Mouse (Mus musculus) intestine, embryonic 14.5 days (tissue): ENCODE results near the gene Rassf1. TPM values are rescaled to one million over a fixed set of nuclear protein-coding genes. Genes with fewer than 3 reads are reported as not detected.
"Not testable (repeated sequence)": the region's sequence is repeated elsewhere in the genome, so short reads cannot be mapped to it uniquely, and the experiment has no call there.

Experiments used
- ATAC-seq: fragments of 200-750 bp; cut with Nextera tagmentation; replicated peaks from 2 replicates; pipeline ENCODE4 v1.8.0; 2017; ENCODE audit warnings: low read depth, moderate number of reproducible peaks, moderate TSS enrichment, moderate library complexity; ENCODE audit not compliant: low FRiP score, low TSS enrichment
- DNase-seq: peaks from one replicate; pipeline ENCODE4 v3.0.0-alpha.2; 2018; ENCODE audit warnings: low spot score
- H3K27ac ChIP-seq: fragments of 300-500 bp; sonication (generic); 2 replicates; pipeline ENCODE4 v1.5.1; 2014; ENCODE audit warnings: low read depth, mild to moderate bottlenecking, control low read depth
- H3K27me3 ChIP-seq: fragments of 300-500 bp; sonication (generic); replicated peaks from 2 replicates; pipeline ENCODE4 v1.6.1; 2014; ENCODE audit warnings: low read length, control low read depth; ENCODE audit not compliant: control insufficient read depth, insufficient read depth
- H3K36me3 ChIP-seq: fragments of 300-500 bp; sonication (generic); 2 replicates; pipeline ENCODE4 v1.6.1; 2014; ENCODE audit warnings: low read length, control low read depth; ENCODE audit not compliant: control insufficient read depth, insufficient read depth
- H3K4me1 ChIP-seq: fragments of 300-500 bp; sonication (generic); replicated peaks from 2 replicates; pipeline ENCODE4 v1.6.1; 2014; ENCODE audit warnings: low read length, control low read depth, mixed read lengths; ENCODE audit not compliant: control insufficient read depth, insufficient read depth
- H3K4me2 ChIP-seq: fragments of 300-500 bp; sonication (generic); 2 replicates; pipeline ENCODE4 v1.6.1; 2014; ENCODE audit warnings: low read length
- H3K4me3 ChIP-seq: fragments of 300-500 bp; sonication (generic); 2 replicates; pipeline ENCODE4 v1.5.1; 2014; ENCODE audit warnings: low read depth, low read length, control low read depth, mixed read lengths
- H3K9ac ChIP-seq: fragments of 300-500 bp; sonication (generic); 2 replicates; pipeline ENCODE4 v1.6.1; 2014; ENCODE audit warnings: mild to moderate bottlenecking, low read length
- H3K9me3 ChIP-seq: fragments of 300-500 bp; sonication (generic); 2 replicates; pipeline ENCODE4 v1.6.1; 2016; ENCODE audit warnings: low read length, control low read depth; ENCODE audit not compliant: control insufficient read depth
- WGBS: fragments of 180-500 bp; shearing (Covaris S2); extraction: QIAGEN DNeasy Blood & Tissue Kit; methylation state at CpG from one replicate; pipeline ENCODE4 v1.1.7; 2014; 5-methylcytosine and 5-hydroxymethylcytosine counted together
- polyA plus RNA-seq: library from polyadenylated mRNA; unstranded; fragments of >200 nt; fragmentation: Nextera tagmentation; extraction: Ambion mirVana; gene quantifications from 2 replicates; pipeline ENCODE4 v1.2.1, GENCODE M21; 2014

Gene Rassf1
- polyA plus RNA-seq, 1 experiment from 2014 or later = 54.4 TPM

GRCm38 (mm10) chr9:107555701-107556100 lies 4.3 kb downstream of the Rassf1 start:
- no peak for DNase-seq
- H3K36me3 ChIP-seq = peaks cover 41% of the 10 kb centered on the region
- peak overlapping the region; percentile 66 for H3K9ac ChIP-seq
- H3K4me2 ChIP-seq = peak overlapping the region; percentile 83
- H3K4me3 ChIP-seq = peak overlapping the region; percentile 57
- 34% methylated on average over 2 of the region's 2 CpGs for WGBS
- peak overlapping the region; percentile 95; the same call in 1 of the 2 replicates for H3K27ac ChIP-seq
- no peaks in the 10 kb centered on the region for H3K27me3 ChIP-seq
- ATAC-seq = no peak
- H3K4me1 ChIP-seq = peaks cover 40% of the 10 kb centered on the region
- H3K9me3 ChIP-seq = no peaks in the 10 kb centered on the region

GRCm38 (mm10) chr9:107556346-107556745 lies 5.0 kb downstream of the Rassf1 start:
- Histone ChIP-seq H3K4me1 (peaks cover 34% of the 10 kb centered on the region), H3K4me3 (peak overlapping the region; percentile 57; the same call in 1 of the 2 replicates), H3K27me3 (no peaks in the 10 kb centered on the region), H3K9ac (peak overlapping the region; percentile 30; the same call in 1 of the 2 replicates), H3K9me3 (no peaks in the 10 kb centered on the region), H3K4me2 (peak overlapping the region; percentile 83), H3K36me3 (peaks cover 48% of the 10 kb centered on the region), H3K27ac (no peak overlapping the region)
- 68% methylated on average over 3 of the region's 3 CpGs for WGBS
- ATAC-seq = no peak
- no peak for DNase-seq

DNA sequence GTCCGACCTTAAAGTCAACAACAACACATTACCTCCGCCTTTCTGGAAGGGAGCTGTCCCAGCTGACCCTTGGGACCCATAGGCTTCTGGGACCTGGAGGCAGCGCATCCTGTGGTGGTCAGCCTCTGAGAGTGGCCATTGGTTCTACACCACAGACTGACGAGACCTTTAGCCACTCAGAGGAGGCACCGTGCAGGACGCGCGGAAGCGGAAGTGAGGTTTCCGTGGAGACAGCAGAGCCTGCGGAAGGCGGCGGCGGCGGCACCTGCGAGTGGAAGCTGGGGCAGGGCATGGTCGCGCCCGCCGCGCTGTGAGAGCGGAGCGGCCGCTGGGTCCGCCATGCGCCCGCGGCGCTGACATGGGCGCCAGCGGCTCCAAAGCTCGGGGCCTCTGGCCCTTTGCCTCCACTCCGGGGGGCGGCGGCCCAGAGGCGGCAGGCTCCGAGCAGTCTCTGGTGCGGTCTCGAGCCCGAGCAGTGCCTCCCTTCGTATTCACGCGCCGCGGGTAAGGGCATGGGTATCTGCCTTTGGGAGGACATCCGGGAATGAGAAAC lies 11.8 kb downstream of the Rassf1 start, which contains the start of gene Tusc2:
Tusc2 (plus strand) TSS at position 227 of the 553 bp plus-strand sequence.
- Histone ChIP-seq H3K27ac (peak within 1 kb of the TSS; percentile 6; the same call in 1 of the 2 replicates), H3K9ac (peak within 1 kb of the TSS; percentile 67), H3K27me3 (no peaks in the 10 kb centered on the region), H3K9me3 (no peaks in the 10 kb centered on the region), H3K36me3 (peaks cover 52% of the 10 kb centered on the region), H3K4me2 (peak within 1 kb of the TSS; percentile 78), H3K4me3 (peak within 1 kb of the TSS; percentile 83), H3K4me1 (peaks cover 19% of the 10 kb centered on the region)
- under 1% methylated on average over 44 of the region's 46 CpGs for WGBS
- DNase-seq (peak; percentile 93), ATAC-seq (peak; percentile 91)

- not testable (repeated sequence) for H3K4me2 ChIP-seq
Observed at GRCm38 (mm10) chr9:107565556-107565955, 14.2 kb downstream of the Rassf1 start.

GRCm38 (mm10) chr9:107566041-107566709 lies 14.8 kb downstream of the Rassf1 start:
- WGBS = 57% methylated on average over 15 of the region's 15 CpGs
- peaks cover 34% of the 10 kb centered on the region for H3K4me1 ChIP-seq
- H3K9me3 ChIP-seq = no peaks in the 10 kb centered on the region
- no peak for ATAC-seq
- H3K27ac ChIP-seq = no peak overlapping the region; the same call in 1 of the 2 replicates
- peaks cover 29% of the 10 kb centered on the region for H3K36me3 ChIP-seq
- no peaks in the 10 kb centered on the region for H3K27me3 ChIP-seq
- peak; percentile 92 for DNase-seq
- no peak overlapping the region for H3K9ac ChIP-seq
- H3K4me2 ChIP-seq = no peak overlapping the region
- no peak overlapping the region for H3K4me3 ChIP-seq

More at GRCm38 (mm10) chr9:107565556-107565955, 14.2 kb downstream of the Rassf1 start:
- not testable (repeated sequence) for H3K4me3 ChIP-seq, ATAC-seq, DNase-seq, H3K27ac ChIP-seq, H3K27me3 ChIP-seq, H3K9ac ChIP-seq, H3K9me3 ChIP-seq
- Histone ChIP-seq H3K4me1 (peaks cover 28% of the 10 kb centered on the region), H3K36me3 (peaks cover 29% of the 10 kb centered on the region)
- 51% methylated on average over 5 of the region's 5 CpGs for WGBS

DNA sequence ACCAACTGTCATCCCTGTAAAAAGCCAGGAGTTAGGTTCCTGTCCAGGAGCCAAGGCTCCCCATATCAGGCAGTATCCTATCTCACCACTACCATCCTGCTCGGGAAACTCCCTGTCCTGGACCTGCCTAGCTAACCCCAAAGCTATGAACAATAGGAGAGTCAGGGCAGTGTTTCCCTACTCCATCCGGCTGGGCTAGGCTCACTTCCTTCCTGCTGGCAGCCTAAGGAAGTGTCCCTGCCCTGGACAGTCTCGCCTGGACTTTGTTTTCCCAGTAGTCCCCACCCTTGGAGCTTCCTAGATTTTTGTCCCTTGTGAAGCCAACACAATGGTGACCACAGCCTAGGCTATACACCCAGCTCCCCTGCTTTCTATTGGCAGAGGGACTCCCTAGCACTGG lies 15.5 kb downstream of the Rassf1 start:
- 64% methylated on average over 3 of the region's 3 CpGs for WGBS
- peaks cover 29% of the 10 kb centered on the region for H3K36me3 ChIP-seq
- DNase-seq = no peak
- H3K27me3 ChIP-seq = no peaks in the 10 kb centered on the region
- no peak overlapping the region for H3K4me3 ChIP-seq
- no peak for ATAC-seq
- H3K9ac ChIP-seq = no peak overlapping the region
- no peak overlapping the region for H3K4me2 ChIP-seq
- H3K4me1 ChIP-seq = peaks cover 39% of the 10 kb centered on the region
- H3K9me3 ChIP-seq = no peaks in the 10 kb centered on the region
- H3K27ac ChIP-seq = peak overlapping the region; percentile 80; the same call in 1 of the 2 replicates

GRCm38 (mm10) chr9:107567702-107568319 lies 16.5 kb downstream of the Rassf1 start, which contains the start of gene Hyal2:
Hyal2 (plus strand) TSS chr9:107567945.
- 10% methylated on average over 18 of the region's 18 CpGs for WGBS
- Histone ChIP-seq H3K4me2 (peak within 1 kb of the TSS; percentile 95), H3K27me3 (no peaks in the 10 kb centered on the region), H3K4me1 (peaks cover 35% of the 10 kb centered on the region), H3K9me3 (no peaks in the 10 kb centered on the region), H3K4me3 (peak within 1 kb of the TSS; percentile 70), H3K36me3 (peaks cover 32% of the 10 kb centered on the region), H3K9ac (peak within 1 kb of the TSS; percentile 71), H3K27ac (peak within 1 kb of the TSS; percentile 80)
- DNase-seq (peak; percentile 63), ATAC-seq (no peak)

GRCm38 (mm10) chr9:107568331-107569261 lies 17.2 kb downstream of the Rassf1 start:
- Histone ChIP-seq H3K27me3 (no peaks in the 10 kb centered on the region), H3K4me3 (peak overlapping the region; percentile 70), H3K9ac (peak overlapping the region; percentile 71), H3K36me3 (peaks cover 40% of the 10 kb centered on the region), H3K4me2 (peak overlapping the region; percentile 95), H3K4me1 (peaks cover 35% of the 10 kb centered on the region), H3K9me3 (no peaks in the 10 kb centered on the region), H3K27ac (peak overlapping the region; percentile 80)
- peak; percentile 81 for ATAC-seq
- under 1% methylated on average over 41 of the region's 41 CpGs for WGBS
- DNase-seq = peak; percentile 94
